Mouse (Mus musculus) left cerebral cortex, postnatal 4 days (tissue): ENCODE data around the gene Pih1d3. TPM values are rescaled to one million over a fixed set of nuclear protein-coding genes. Genes with fewer than 3 reads are reported as not detected.

Source experiments
- DNase-seq: peaks from one replicate; pipeline ENCODE4 v3.0.0-alpha.2; 2022
- intact Hi-C: fragments of 180-260 bp; cut with DNase I; formaldehyde crosslinking; loops from one replicate; pipeline ENCODE4 v1.15.1; 2025
- total RNA-seq, 2 experiments: library from RNA; stranded (reverse); gene quantifications; 2 replicates each; pipeline ENCODE4 v1.2.3; 2021

Pih1d3 gene
- total RNA-seq = not detected

DNA sequence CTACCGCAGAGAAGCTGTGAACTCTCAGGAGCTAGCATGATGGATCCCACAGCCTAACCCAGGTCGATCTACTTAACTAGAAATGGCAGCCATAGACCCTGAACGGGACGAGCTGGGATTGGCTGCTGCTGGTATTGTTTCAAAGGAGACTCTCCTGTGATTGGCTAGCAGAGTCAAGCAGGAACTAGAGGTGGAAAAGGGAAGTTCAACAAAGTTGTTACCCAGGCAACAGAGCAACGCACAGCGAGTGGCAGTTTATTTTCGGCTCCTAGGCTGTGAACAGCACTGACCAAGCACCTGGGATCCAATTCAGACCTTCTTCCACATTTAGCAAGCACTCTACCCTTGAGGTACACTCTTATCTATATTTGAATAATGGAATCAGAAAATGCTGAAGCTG lies at the start of gene Pih1d3, which contains the start of gene 4931428L18Rik:
Gene Pih1d3 (plus strand): TSS at position 275 of the 400 bp plus-strand sequence.
Gene 4931428L18Rik (minus strand): TSS at position 121 of the 400 bp plus-strand sequence.
- intact Hi-C loops = loop anchor here (5.0 kb wide), 1 partner anchor 115 kb away; no protein-coding TSS in a partner anchor
- DNase-seq = no peak

DNA sequence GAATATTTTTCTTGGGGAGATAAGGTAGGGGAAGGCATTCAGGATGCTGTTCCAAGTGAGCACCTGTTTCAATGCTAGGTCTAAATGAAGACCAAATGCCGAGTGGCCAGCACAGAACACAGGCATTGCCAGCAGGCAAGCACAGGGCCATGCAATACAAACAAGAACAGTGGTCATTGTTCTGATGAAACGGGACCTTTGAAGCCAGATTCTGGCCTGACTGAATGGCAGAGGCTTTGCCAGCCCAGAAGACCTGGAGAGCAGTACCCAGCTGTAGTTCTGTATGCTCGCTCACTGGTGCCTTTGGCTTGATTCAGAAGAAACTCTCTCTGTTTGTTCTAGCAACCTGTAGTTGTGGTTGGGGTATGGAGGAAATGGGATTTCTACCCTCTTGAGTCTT lies 47.2 kb upstream of the Pih1d3 start:
- no peak for DNase-seq
- intact Hi-C loops = no loop called here

DNA sequence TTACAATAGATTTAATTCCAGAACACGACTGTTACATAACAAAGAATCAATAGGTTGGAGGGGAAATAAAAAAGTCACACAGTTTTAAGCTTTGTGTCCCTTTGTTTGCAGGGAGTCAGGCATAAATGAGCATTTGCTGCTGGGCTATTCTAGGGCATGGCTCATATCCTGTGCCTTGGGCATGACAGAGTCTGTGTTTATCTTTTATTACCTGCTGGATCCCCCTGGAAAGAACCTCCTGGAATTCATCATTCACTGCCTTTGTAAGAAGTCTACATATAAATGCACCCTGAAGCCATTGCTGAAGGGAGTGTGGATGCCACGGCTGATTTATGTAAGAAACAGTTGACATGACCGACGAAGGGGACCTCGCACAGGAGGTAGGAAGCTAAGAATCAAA lies 46.5 kb upstream of the Pih1d3 start, which contains the start of gene Lgsn:
Gene Lgsn (plus strand): TSS at position 301 of the 400 bp plus-strand sequence.
- no peak for DNase-seq
- intact Hi-C loops = no loop called here

DNA sequence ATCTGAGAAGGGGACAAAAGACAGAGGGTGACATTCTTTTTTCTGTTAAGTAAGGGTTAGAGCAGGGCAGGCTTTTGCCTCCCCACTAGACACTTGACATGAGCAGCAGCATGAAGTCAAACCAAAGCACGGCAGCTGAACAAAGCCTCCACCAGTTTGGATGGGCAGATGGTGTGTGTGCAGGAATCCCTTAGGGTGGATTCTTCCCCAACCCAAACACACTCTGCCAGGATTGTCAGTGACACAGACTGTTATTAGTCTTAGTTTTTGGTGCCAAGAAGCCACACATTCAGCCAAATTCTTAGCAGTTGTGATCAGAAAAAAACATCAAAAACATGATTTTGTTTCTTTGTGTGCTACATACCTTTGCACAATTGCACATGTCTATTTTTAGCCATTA lies 44.4 kb upstream of the Pih1d3 start:
- DNase-seq = peak; percentile 49
- intact Hi-C loops = no loop called here

DNA sequence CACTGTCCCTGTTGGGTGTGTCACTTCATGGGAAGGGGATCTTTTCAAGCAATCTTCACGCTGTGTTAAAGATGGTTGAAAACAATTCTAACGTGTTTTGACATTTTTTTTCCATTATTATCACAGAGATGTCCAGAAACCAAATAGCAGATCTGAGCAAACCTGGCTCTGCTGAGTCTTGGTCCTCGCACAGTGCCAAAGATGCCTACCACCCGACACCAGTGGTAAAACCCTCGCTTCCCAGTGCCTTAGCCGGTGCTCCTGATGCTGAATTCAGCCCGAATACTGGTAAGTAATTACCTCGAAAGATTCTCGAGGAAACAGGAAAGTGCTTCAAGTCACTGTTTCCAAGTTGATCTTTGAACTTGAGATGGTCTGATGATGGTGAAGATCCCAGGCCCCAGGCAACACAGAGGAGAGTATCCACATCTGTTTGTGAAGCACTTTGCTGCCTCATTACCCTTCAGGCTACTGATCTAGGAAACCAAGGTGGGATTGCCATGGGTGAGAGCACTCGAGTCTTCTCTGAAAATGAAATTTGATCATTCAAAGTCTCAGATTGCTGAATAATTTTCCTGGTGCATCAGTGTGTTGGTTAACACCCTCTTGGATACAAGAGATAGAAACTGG lies 32.3 kb upstream of the Pih1d3 start:
- intact Hi-C loops = no loop called here
- no peak for DNase-seq

DNA sequence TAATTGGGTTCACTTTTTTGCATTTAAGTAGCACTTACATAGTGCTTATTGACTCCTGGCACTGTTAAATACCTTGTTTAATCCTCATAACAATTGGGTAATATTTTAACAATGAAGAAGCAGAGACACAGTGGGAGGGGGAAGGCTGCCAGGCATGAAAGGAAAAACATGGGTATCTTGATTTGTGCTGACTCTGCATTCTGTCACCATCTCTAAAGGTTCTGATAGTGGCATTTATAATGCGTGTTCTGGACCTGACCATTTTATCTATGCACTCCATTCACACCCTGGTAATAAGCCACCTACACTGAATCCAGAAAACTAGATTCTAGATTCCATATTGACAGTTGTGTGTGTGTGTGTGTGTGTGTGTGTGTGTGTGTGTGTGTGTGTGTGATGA lies 27.0 kb upstream of the Pih1d3 start:
- intact Hi-C loops = no loop called here
- no peak for DNase-seq

DNA sequence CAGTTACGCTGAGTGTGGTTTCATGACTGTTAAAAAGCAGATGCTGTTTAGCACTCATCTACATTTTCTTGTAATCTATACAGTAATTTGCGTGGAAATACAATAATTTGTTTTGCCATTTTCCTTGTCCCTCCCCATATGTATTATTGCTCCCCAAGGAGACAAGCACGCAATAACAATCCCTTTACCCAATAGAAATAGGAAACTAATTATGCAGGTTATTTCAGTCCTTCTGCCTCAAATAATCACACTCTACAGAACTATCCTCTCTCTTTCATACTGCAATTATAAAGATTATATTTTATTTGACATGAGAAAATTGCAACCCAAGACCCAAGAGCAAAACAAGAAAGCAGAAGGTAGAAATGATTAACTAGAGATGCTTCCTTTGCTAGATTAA lies 25.7 kb upstream of the Pih1d3 start:
- intact Hi-C loops = no loop called here
- no peak for DNase-seq

DNA sequence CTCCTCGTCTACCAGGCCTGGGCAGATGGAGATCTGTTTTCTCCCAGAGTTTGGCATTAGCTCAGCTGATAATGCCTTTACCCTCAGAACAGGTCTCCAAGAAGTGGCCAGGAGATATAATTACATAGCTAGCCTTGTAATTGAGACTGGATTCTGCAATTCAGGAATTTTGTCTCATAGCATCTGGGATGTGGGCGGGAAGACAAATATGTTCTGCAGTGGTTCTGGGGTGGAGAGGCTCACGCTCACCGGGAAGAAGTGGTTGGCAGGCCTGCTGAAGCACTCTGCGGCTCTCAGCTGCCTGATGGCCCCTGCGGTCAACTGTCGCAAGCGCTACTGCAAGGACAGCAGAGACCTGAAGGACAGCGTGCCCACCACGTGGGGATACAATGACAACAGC lies 18.9 kb upstream of the Pih1d3 start:
- intact Hi-C loops = no loop called here
- no peak for DNase-seq

DNA sequence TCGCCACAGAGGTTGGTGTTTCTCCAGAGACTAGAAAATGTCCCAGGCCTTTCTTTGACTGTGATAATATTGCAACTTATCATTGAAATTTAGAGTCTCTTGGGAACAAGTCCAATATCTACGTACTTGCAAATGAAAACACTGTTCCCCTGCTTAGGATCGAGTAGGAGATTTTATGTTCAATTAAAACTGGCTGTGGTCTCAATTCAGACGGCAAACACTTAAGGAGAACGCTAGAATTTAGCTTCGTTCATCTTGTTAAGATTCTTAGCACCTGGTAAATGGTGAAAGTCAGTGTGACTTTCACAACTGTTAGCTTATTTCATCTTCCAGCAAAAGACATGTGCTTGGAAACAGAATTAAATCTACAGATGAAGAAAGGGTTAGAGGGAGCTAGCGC lies 17.3 kb upstream of the Pih1d3 start:
- DNase-seq = no peak
- intact Hi-C loops = no loop called here

DNA sequence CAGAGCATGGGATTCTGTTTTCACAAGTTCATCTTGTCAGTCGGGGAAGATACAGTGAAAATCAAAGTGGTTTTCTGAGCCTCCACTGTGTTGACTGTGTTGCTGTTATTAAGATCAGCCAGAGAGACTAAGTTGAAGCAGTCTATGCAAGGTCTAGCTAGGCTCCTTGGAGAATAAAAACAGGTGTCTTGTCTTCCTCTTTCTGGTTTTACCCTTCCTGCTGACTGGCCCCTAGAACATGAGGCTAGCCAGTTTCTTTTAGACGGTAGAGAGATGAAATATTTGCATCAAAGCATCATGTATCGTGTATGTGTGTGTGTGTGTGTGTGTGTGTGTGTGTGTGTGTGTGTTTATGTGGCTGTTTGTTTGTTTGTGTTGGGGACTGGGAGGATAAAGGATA lies 16.9 kb upstream of the Pih1d3 start:
- DNase-seq = no peak
- intact Hi-C loops = no loop called here

DNA sequence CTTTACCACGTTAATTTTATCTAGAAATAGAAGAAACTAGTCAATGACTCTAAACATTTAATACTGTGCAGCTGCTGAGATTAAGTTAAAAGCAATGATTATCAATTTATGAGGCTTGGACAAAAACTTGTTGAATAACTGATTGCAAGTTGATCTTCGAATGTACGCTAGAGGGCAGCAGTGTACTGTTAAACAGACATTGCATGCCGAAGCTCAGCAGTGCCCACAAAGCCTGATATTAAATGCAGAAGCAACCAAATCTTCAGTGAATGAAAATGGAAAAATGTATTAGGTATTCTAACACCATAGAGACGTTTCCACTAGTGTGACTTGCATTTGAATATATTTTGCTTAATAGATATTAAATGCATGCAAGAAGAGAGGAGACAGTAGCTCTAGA lies 12.5 kb upstream of the Pih1d3 start:
- intact Hi-C loops = loop anchor here (5.0 kb wide), 1 partner anchor 962 kb away; the partner anchor contains the start of gene Khdrbs2

DNA sequence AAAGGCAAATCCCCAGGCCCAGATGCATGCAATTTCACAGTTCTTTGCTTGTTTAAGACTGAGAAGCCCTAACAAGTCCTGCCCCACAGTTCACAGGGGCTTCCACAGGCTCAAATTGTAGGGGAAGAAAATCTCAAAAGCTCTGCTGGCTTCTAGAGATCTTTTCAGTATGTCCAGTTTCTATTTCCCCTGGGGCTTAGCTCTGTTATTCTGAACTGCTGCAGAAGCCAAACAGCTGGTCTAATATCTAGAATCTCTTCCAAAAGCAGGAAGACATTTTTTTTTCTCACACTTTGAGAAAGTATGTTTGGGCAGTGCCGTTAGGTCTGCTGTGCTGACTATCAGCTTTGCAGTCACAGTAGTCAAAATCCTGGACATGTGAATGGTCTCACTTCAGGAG lies 7.8 kb upstream of the Pih1d3 start:
- intact Hi-C loops = loop anchor here (5.0 kb wide), 1 partner anchor 957 kb away; the partner anchor contains the start of gene Khdrbs2
- DNase-seq = no peak

More for the DNA sequence above, 12.5 kb upstream of the Pih1d3 start:
- peak; percentile 46 for DNase-seq

DNA sequence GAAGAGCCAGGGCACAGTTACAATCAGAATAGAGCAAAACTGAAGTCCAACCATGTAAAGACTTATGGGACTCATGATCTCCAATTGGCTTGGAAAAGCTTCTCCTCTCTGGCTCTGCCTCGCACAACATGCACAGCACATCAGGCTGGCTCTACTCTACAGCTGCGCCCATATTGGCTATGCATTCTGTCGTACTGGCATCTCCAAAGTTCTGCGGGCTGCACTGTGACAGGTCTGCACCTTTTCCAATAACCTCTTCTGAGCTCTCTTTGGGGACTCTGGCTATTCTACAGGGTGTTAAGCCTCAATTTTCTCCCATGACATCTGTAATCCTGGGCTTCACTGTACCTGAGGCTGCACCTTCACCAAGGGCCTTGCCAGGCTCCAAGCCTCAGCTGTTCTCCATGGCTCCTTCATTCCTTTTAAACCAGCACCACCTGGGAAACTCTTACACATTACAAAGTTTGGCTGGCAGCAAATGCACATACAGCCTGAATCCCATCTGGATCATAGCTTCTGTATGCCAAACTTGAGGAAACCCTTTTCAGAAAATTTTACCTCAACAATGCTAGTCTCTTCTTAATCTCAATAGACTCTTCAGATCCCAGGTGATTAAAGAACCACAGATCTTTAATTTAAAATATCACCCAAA lies 1.9 kb upstream of the Pih1d3 start:
- intact Hi-C loops = loop anchor here (5.0 kb wide), 1 partner anchor 117 kb away; no protein-coding TSS in a partner anchor

DNA sequence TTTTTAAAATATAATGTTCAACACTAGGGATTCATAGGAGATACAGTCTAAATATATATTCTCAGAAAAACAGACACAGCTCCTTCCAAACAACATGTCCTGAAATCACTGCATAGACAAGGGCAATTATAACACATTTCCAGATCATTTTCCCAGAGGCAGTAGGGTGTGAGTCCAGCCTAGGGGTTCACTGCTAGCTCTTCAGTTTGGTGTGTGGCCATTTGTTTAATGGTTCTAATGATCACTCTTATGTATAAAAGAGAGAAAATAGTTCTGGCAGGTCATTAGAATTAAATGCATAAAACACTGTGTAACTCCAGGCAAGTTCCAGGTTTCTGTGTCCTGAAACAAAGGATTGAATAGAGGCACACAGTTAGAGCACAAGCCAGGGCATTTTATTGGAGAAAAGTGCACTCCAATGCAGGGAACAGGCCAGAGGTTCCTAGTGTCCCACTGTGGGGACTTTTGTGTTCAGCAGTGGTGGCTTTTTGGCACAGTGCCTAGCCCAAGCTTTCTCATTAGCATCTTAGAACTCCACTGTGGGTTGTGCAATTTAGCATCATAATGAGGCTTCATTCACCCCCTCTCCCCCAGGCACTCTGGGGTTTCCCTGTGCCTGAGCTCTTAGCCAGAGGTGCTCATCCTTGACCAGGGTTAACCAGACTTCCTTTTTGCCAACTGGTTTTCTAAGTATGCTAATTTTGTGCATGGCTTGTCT lies 10.8 kb downstream of the Pih1d3 start:
- intact Hi-C loops = no loop called here
- DNase-seq = peak; percentile 46

More for the DNA sequence above, 1.9 kb upstream of the Pih1d3 start:
- no peak for DNase-seq

DNA sequence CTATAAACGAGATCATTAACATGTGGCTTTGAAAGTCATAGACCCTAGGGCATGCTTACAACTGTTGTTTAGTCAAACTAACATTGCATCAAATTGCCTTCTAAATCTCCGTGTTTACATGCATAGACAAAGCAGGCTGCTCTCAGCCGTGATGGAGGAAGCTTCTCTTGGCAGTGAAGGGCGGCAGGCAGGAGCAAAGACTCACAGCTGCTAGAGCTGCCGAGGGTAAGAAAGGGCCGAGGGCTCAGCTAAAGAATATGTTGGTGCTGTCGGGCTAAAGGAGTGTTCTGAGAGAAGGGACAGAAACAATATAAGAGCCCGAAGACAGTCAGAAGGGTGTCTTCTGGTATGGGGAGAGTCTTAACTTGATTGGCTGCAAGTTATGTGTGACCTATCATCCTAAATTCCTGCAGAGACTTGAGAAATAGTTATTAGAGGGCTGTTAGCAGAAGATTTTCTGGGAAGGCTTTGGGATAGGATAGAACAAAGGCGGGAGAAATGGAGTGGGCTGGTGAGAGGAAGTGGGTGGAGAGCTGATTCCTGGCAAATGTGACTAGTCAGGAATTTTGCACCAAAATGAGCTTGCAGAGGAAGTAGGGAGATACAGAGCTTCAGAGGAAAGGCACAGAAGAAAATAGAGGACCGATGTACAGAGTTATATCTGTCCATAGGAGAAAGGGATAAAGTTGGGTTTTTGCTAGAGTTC lies 37.7 kb downstream of the Pih1d3 start:
- no peak for DNase-seq
- intact Hi-C loops = no loop called here

Other genes starting within 250 kb of the Pih1d3 start
- gene AC153137.1, start 244.9 kb upstream of the Pih1d3 start, total RNA-seq = not detected
- not detected for gene Lgsn, start 46.4 kb upstream of the Pih1d3 start, total RNA-seq
- not detected for gene 4931428L18Rik, start 154 bp upstream of the Pih1d3 start, total RNA-seq